Mouse (Mus musculus) heart, adult 11 months (tissue): ENCODE results near the gene Tcp10c.
"Not testable (repeated sequence)": the region's sequence is repeated elsewhere in the genome, so short reads cannot be mapped to it uniquely, and the experiment has no call there.

Source experiments
- DNase-seq: peaks from one replicate; pipeline ENCODE4 v3.0.0; 2022

Tcp10c gene

GRCm38 (mm10) chr17:13399961-13400360 is 45.6 kb downstream of the Tcp10c start:
- peak; percentile 95 for DNase-seq

- not testable (repeated sequence) for DNase-seq
These were observed 47.7 kb downstream of the Tcp10c start for GRCm38 (mm10) chr17:13402118-13402517.

GRCm38 (mm10) chr17:13403527-13404131 is 49.3 kb downstream of the Tcp10c start:
- peak; percentile 89 for DNase-seq

GRCm38 (mm10) chr17:13406023-13406422 is 51.7 kb downstream of the Tcp10c start:
- DNase-seq = peak; percentile 75

- DNase-seq = peak; percentile 87
These were observed 52.3 kb downstream of the Tcp10c start for GRCm38 (mm10) chr17:13406701-13407100.

- DNase-seq = peak; percentile 85
These were observed 53.4 kb downstream of the Tcp10c start for GRCm38 (mm10) chr17:13407621-13408256.

GRCm38 (mm10) chr17:13408257-13408633 is 53.9 kb downstream of the Tcp10c start:
- peak; percentile 65 for DNase-seq

- DNase-seq = peak; percentile 74
These were observed 66.7 kb downstream of the Tcp10c start for GRCm38 (mm10) chr17:13421022-13421591.

GRCm38 (mm10) chr17:13422638-13423037 is 68.3 kb downstream of the Tcp10c start:
- DNase-seq = peak; percentile 61

- DNase-seq = peak; percentile 88
These were observed 69.1 kb downstream of the Tcp10c start for GRCm38 (mm10) chr17:13423373-13424024.

GRCm38 (mm10) chr17:13424321-13424720 is 69.9 kb downstream of the Tcp10c start:
- DNase-seq = peak; percentile 86

GRCm38 (mm10) chr17:13425694-13426093 is 71.3 kb downstream of the Tcp10c start:
- DNase-seq = peak; percentile 17

GRCm38 (mm10) chr17:13426508-13426907 is 72.1 kb downstream of the Tcp10c start:
- DNase-seq = peak; percentile 74
